Mouse (Mus musculus): ENCODE measurements around the gene Olfr1066.
A peak's percentile ranks its signal among the peaks of the same experiment; 100 is the strongest.
"Not testable (repeated sequence)": the region's sequence is repeated elsewhere in the genome, so short reads cannot be mapped to it uniquely, and the experiment has no call there.

Gene Olfr1066

GRCm38 (mm10) chr2:86456169-86456568 is at the start of gene Olfr1066:
Gene Olfr1066, minus strand, starts transcription at chr2:86456269.
- no peak for DNase-seq (ENCODE audit: low read depth, low spot score)

- no peak for DNase-seq (ENCODE audit: low read depth, low spot score)
Observed at GRCm38 (mm10) chr2:86487286-86487685, 31.2 kb upstream of the Olfr1066 start, which contains the start of gene Olfr228. Gene Olfr228, minus strand, starts transcription at chr2:86487386.

DNA sequence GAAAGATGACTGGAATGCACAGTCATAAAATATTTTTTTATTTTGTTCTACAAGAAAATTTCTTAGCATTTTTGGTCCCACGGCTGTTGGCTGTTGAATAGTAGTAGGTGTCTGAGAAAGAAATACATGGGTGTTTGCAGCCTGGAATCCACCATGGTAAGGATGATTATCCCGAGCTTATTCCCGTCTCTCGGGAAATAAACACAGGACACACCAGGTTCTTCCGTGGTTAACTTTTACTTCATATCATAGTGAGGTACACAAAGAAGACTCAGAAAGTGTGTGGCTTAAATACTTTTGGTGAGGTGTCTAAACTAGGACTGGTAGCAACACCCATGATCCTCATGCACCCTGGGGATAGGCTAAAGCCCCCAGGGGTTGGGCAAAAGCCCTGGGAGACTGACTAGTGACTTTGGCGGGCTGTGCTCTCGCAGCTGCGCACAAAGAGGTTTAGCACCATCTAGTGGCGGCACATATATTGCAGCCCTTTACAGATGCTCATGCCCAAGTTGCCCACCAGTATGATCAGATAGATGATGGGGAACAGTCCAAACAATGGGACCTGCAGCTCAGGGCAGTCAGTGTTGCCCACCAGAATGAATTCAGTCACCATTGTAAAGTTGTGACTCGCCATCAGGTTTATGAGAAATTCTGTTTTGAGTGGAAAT is 8.5 kb upstream of the Olfr1066 start:
- peak; percentile 76 for DNase-seq (ENCODE audit: low read depth, low spot score)

GRCm38 (mm10) chr2:86460434-86460833 is 4.4 kb upstream of the Olfr1066 start:
- DNase-seq (ENCODE audit: low read depth, low spot score): no peak

DNA sequence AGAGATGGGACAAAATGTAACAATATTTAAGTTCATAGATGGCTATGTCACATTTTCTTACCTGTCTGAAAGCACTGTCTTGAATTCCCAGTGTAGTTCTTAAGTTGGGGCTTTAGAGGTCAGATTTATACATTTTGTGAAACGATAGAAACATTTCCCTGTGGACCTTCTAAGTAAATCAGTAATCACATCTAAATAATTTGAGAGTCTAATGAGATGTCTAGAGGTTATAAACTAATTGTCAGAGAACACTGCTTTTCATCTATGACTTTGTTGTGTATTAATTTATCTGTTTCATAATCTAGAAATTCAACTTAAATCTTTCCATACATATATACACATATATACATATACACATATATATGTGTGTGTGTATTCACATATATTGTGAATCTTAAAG is 5.6 kb downstream of the Olfr1066 start, which contains the start of gene Olfr1065:
TSS of gene Olfr1065 (minus strand) at position 101 of the 400 bp plus-strand sequence.
- not testable (repeated sequence) for DNase-seq (ENCODE audit: low read depth, low spot score)

DNA sequence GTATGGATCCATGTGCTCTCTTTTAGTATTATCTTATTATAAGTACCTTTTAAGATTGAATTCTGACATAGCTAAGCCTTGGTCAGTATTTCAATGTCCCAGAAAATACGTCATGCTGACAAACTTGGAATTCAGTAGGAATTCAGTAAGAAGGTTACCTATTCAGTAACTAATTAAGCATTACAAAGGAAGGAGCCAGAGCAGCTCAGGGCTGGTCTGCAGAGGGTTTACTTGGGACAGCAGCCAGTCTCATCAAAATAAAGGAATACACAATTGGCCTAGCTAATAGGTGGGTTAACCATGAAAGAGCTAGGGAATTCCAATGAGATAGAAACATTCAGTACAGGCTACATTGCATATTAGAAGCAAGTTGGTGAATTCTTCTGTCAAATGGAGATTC is 14.0 kb downstream of the Olfr1066 start:
- peak; percentile 83 for DNase-seq (ENCODE audit: low read depth, low spot score)

- peak; percentile 2 for DNase-seq (ENCODE audit: low read depth, low spot score)
Observed at GRCm38 (mm10) chr2:86428511-86428910, 27.6 kb downstream of the Olfr1066 start.

GRCm38 (mm10) chr2:86426649-86427048 is 29.4 kb downstream of the Olfr1066 start, which contains the start of gene Olfr1062:
Gene Olfr1062, minus strand, starts transcription at chr2:86426749.
- not testable (repeated sequence) for DNase-seq (ENCODE audit: low read depth, low spot score)

DNA sequence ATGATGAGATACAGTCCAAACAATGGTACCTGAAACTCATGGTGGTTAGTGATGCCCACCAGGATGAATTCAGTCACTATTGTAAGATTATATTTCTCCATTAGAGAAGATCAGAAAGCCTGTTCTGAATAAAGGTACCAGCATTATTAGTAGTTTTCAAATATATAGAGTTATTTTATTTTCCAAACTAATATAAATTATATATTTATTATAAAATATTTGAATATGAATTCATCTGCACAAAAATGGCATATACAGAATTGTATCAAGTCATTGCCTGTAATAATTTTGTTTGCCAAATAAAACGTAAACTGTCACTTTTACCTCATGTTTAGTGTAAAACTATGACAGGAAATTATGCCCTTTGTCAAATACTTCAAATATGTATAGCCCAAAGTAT is 42.1 kb downstream of the Olfr1066 start, which contains the start of gene Olfr1061:
TSS of gene Olfr1061 (minus strand) at position 101 of the 400 bp plus-strand sequence.
- DNase-seq (ENCODE audit: low read depth, low spot score): no peak

Data from ES-CJ7 (cell line).